Mouse (Mus musculus) left cerebral cortex, postnatal 25 days (tissue): ENCODE measurements at regions not wholly inside any gene's neighbourhood (a gene's known extent, or its start where the extent isn't known, plus 50 kb on each side); places are given as distances from the start of the nearest gene placed in this dataset.

ENCODE experiments used
- DNase-seq, 2 experiments: peaks; one replicate each; pipeline ENCODE4 v3.0.0; 2022; ENCODE audit warnings: low spot score in 2 of 2, mixed read lengths in 1 of 2
- intact Hi-C: fragments of 180-260 bp; cut with DNase I; formaldehyde crosslinking; loops from one replicate; pipeline ENCODE4 v1.15.1; 2025

- intact Hi-C loops: no loop called here
- DNase-seq: no peak
Observed at GRCm38 (mm10) chr19:26439163-26439562, 165.7 kb upstream of the Smarca2 start.

GRCm38 (mm10) chr19:26445309-26445708 is 159.5 kb upstream of the Smarca2 start:
- intact Hi-C loops: no loop called here
- no peak for DNase-seq

- intact Hi-C loops: no loop called here
- peak in 1 of 2 experiments; percentile 19 for DNase-seq
Observed at GRCm38 (mm10) chr19:26447427-26448023, 157.3 kb upstream of the Smarca2 start.

GRCm38 (mm10) chr19:26461712-26462111 is 143.1 kb upstream of the Smarca2 start:
- intact Hi-C loops: loop anchor here (10.0 kb wide), 1 partner anchor 143 kb away; the partner anchor contains the start of gene Smarca2

GRCm38 (mm10) chr19:26465228-26465627 is 139.6 kb upstream of the Smarca2 start:
- DNase-seq: no peak
- intact Hi-C loops: loop anchor here (10.0 kb wide), 1 partner anchor 140 kb away; the partner anchor contains the start of gene Smarca2

More at GRCm38 (mm10) chr19:26461712-26462111, 143.1 kb upstream of the Smarca2 start:
- no peak for DNase-seq

GRCm38 (mm10) chr19:26466244-26466643 is 138.6 kb upstream of the Smarca2 start:
- intact Hi-C loops: loop anchor here (10.0 kb wide), 1 partner anchor 139 kb away; the partner anchor contains the start of gene Smarca2
- no peak for DNase-seq

GRCm38 (mm10) chr19:26467179-26467651 is 137.6 kb upstream of the Smarca2 start:
- peak; percentile 23 to 62 for DNase-seq
- intact Hi-C loops: loop anchor here (10.0 kb wide), 1 partner anchor 138 kb away; the partner anchor contains the start of gene Smarca2

GRCm38 (mm10) chr19:26472659-26473058 is 132.2 kb upstream of the Smarca2 start:
- DNase-seq: no peak

GRCm38 (mm10) chr19:26473211-26473610 is 131.6 kb upstream of the Smarca2 start:
- DNase-seq: no peak
- intact Hi-C loops: no loop called here

More at GRCm38 (mm10) chr19:26472659-26473058, 132.2 kb upstream of the Smarca2 start:
- intact Hi-C loops: no loop called here

- no peak for DNase-seq
- intact Hi-C loops: no loop called here
Observed at GRCm38 (mm10) chr19:26475197-26475596, 129.7 kb upstream of the Smarca2 start.

- DNase-seq: peak in 1 of 2 experiments; percentile 55
Observed at GRCm38 (mm10) chr19:26475754-26476153, 129.1 kb upstream of the Smarca2 start.

GRCm38 (mm10) chr19:26478055-26478737 is 126.7 kb upstream of the Smarca2 start:
- intact Hi-C loops: no loop called here

More at GRCm38 (mm10) chr19:26475754-26476153, 129.1 kb upstream of the Smarca2 start:
- intact Hi-C loops: no loop called here

GRCm38 (mm10) chr19:26484322-26484721 is 120.5 kb upstream of the Smarca2 start:
- intact Hi-C loops: no loop called here

More at GRCm38 (mm10) chr19:26478055-26478737, 126.7 kb upstream of the Smarca2 start:
- DNase-seq: no peak

GRCm38 (mm10) chr19:26492806-26493205 is 112.0 kb upstream of the Smarca2 start:
- intact Hi-C loops: no loop called here
- DNase-seq: no peak

More at GRCm38 (mm10) chr19:26484322-26484721, 120.5 kb upstream of the Smarca2 start:
- DNase-seq: no peak

GRCm38 (mm10) chr19:26501064-26501463 is 103.8 kb upstream of the Smarca2 start:
- peak in 1 of 2 experiments; percentile 30 for DNase-seq

GRCm38 (mm10) chr19:26504027-26504426 is 100.8 kb upstream of the Smarca2 start:
- DNase-seq: no peak
- intact Hi-C loops: no loop called here

More at GRCm38 (mm10) chr19:26501064-26501463, 103.8 kb upstream of the Smarca2 start:
- intact Hi-C loops: no loop called here

GRCm38 (mm10) chr19:26506802-26507201 is 98.0 kb upstream of the Smarca2 start:
- DNase-seq: no peak
- intact Hi-C loops: no loop called here

- intact Hi-C loops: no loop called here
- peak; percentile 34 to 41 for DNase-seq
Observed at GRCm38 (mm10) chr19:26507986-26508385, 96.9 kb upstream of the Smarca2 start.

- DNase-seq: peak in 1 of 2 experiments; percentile 10
- intact Hi-C loops: no loop called here
Observed at GRCm38 (mm10) chr19:26508616-26509015, 96.2 kb upstream of the Smarca2 start.

- DNase-seq: no peak
- intact Hi-C loops: no loop called here
Observed at GRCm38 (mm10) chr19:26509240-26509639, 95.6 kb upstream of the Smarca2 start.
